Mouse (Mus musculus) cerebellum, adult 9-10 months (tissue): ENCODE results near the gene Sash3.
"Not testable (repeated sequence)": the region's sequence is repeated elsewhere in the genome, so short reads cannot be mapped to it uniquely, and the experiment has no call there.

Source experiments
- DNase-seq: peaks from one replicate; pipeline ENCODE4 v3.0.0; 2022

Gene Sash3

DNA sequence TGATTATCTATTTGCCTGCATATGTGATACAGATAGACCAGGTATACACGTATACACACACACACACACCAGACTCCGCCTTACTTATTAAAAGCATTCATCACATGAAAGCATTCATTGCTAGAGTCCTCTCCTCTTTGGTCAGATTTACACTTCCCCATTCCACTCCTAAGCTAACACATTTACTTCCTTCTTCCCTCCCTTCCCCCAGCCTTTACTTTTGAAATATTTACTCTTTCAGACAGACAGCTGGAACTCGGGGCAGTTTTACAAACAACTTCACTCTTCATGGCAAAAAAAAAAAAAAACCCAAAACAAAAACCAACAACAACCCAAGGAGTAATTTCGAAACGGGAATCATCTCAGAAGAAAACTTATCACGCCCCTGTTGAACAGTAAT lies 58.2 kb downstream of the Sash3 start:
- DNase-seq: no peak

DNA sequence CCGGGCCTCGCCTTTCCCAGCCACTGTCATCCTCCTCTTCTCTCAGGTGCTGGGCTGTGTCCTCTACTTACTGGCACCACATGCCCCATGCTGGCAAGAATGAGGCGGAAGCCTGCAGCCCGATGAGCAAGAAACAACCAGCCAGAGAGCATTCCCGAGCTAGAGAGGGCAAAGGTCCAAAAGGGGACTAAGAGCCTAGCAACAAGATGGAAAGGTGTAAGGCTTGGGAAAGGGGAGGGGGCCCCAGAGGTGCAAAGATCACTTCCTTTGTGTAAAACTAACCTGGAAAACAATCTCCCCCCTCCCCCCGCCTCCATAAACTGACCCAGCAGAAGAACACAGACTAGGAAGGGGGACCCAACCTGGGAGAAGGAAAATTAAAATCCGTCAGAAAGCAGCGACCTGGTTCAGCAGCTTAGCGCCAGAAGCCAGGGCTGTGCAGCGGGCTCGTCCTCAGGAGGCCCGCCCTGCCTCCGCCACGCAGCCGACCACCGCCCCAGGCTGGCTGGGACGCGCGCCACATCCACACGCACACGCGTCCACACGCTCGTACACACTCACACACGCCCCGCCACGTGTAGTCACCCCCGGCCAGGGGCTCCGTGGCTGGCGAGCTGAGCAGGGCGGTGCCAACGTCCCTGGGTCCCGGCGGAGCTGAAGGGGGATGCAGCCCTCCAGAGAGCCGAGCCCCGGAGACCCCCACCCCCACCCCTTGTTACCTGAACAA lies 61.7 kb downstream of the Sash3 start:
- peak; percentile 54 for DNase-seq

DNA sequence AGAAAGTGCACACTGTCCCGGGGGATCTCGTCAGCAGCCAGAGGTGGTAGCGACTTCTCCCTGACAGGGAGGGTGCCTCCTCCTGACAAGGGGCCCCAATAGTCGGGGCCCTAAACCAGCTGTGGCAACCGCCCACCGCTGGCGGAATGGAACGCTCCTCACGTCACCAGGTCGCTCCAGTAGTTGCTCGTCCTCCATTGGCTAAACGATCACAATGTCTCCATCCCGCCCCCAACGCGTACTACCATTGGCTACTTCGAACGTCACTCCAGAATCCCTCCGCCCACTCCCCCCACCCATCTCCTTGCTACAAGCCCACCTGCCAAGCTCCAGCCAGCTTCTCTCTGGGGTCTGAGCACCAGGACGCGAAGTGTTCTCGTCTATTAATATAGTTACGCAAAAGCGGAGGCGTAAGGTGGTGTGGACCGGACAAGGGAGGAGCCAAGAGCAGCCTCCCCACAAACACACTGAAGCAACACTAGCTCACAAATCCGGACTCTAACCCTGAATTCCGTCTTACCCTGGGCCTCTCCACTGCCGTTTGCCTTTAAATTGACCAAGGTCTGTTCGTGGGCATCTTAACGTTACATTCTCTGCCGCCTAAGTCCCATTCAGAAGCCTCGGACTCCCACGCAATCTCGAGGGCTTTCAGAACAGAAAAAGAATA lies 62.4 kb downstream of the Sash3 start, which contains the start of gene Zdhhc9:
Gene Zdhhc9, minus strand, starts transcription at position 360 of the 667 bp plus-strand sequence.
- peak; percentile 85 for DNase-seq

DNA sequence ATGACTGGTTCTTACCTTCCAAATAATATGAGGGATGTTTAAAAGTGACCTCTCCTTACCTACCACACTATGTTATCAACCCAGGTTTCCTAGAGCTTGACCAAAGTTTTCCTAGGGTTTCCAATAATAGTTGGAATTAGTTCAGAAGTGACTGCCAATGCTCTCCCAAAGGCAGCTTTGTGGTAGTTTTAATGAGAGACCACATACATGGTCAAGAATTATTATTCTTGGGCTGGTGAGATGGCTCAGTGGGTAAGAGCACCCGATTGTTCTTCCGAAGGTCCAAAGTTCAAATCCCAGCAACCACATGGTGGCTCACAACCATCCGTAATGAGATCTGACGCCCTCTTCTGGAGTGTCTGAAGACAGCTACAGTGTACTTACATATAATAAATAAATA lies 63.5 kb downstream of the Sash3 start:
- DNase-seq: not testable (repeated sequence)
